Mouse (Mus musculus) liver, embryonic 14.5 days (tissue): ENCODE results near the gene Prdm16.

Experiments used
- CTCF ChIP-seq: IDR thresholded peaks from 2 replicates; pipeline ENCODE4 v1.5.1; 2016; ENCODE audit warnings: antibody characterized with exemption, low read depth, control low read depth
- EP300 ChIP-seq: IDR thresholded peaks from 2 replicates; pipeline ENCODE4 v1.6.1; 2016; ENCODE audit warnings: antibody characterized with exemption, low read depth

DNA sequence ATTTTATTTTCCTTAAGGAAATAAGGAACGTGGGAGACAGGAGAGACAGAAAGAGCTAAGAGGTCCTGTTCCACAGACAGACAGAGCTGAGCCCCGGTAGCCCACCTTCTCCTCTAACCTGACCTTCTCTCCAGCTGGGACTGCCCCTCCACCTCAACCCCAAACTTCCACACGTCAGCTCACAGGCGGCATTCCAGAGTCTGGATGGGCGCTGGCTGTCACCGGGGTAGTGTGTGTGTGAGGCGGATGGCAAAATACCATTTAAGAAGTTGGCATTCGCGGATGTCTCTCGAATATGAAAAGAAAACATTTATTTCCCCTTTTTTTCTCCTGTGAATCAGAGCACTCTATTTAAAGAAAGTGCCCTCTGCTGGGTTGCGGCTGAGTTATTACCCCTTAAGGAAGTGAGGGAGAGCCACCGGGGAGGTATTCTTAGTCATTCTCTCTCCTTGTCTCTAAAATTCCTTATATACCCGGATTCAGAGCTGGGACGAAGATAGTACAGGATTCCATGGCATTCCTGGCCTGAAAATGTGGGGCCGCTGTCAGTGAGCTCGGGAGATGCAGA is 117.1 kb downstream of the Prdm16 start:
- TF ChIP-seq CTCF (no peak), EP300 (no peak)
